Mouse (Mus musculus) liver, embryonic 11.5 days (tissue): ENCODE measurements around the gene Mogs. TPM values are rescaled to one million over a fixed set of nuclear protein-coding genes. Genes with fewer than 3 reads are reported as not detected.

ENCODE experiments used
- ATAC-seq: fragments of 200-750 bp; cut with Nextera tagmentation; replicated peaks from 2 replicates; pipeline ENCODE4 v1.8.0; 2017; ENCODE audit warnings: moderate number of reproducible peaks, mild to moderate bottlenecking, moderate TSS enrichment, moderate library complexity; ENCODE audit not compliant: low FRiP score
- DNase-seq: peaks from one replicate; pipeline ENCODE4 v3.0.0-alpha.2; 2017; ENCODE audit warnings: low spot score
- H3K27ac ChIP-seq: fragments of 300-500 bp; sonication (generic); 2 replicates; pipeline ENCODE4 v1.5.1; 2014; ENCODE audit warnings: mild to moderate bottlenecking, low read depth, low read length, control low read depth
- H3K27me3 ChIP-seq: fragments of 300-500 bp; sonication (generic); replicated peaks from 2 replicates; pipeline ENCODE4 v1.6.1; 2014; ENCODE audit warnings: low read length, mixed read lengths; ENCODE audit not compliant: control insufficient read depth, insufficient read depth
- H3K36me3 ChIP-seq: fragments of 300-500 bp; sonication (generic); 2 replicates; pipeline ENCODE4 v1.6.1; 2014; ENCODE audit warnings: mild to moderate bottlenecking, low read length, moderate library complexity, mixed read lengths; ENCODE audit not compliant: control insufficient read depth, insufficient read depth
- H3K4me1 ChIP-seq: fragments of 300-500 bp; sonication (generic); replicated peaks from 2 replicates; pipeline ENCODE4 v1.6.1; 2014; ENCODE audit warnings: low read length, mixed read lengths; ENCODE audit not compliant: control insufficient read depth, insufficient read depth
- H3K4me2 ChIP-seq: fragments of 300-500 bp; sonication (generic); 2 replicates; pipeline ENCODE4 v1.6.1; 2014; ENCODE audit warnings: mild to moderate bottlenecking, control low read depth, moderate library complexity
- H3K4me3 ChIP-seq: fragments of 300-500 bp; sonication (generic); 2 replicates; pipeline ENCODE4 v1.5.1; 2014; ENCODE audit warnings: low read depth, low read length, control low read depth
- H3K9ac ChIP-seq: fragments of 300-500 bp; sonication (generic); 2 replicates; pipeline ENCODE4 v1.6.1; 2014; ENCODE audit warnings: low read depth, low read length, control low read depth
- H3K9me3 ChIP-seq: fragments of 300-500 bp; sonication (generic); 2 replicates; pipeline ENCODE4 v1.6.1; 2016; ENCODE audit warnings: low read length, inconsistent platforms, mixed read lengths; ENCODE audit not compliant: control insufficient read depth
- WGBS: fragments of 180-500 bp; shearing (Covaris S2); extraction: QIAGEN DNeasy Blood & Tissue Kit; methylation state at CpG from one replicate; pipeline ENCODE4 v1.1.7; 2014; 5-methylcytosine and 5-hydroxymethylcytosine counted together
- polyA plus RNA-seq: library from polyadenylated mRNA; unstranded; fragments of >200 nt; fragmentation: Nextera tagmentation; extraction: Ambion mirVana; gene quantifications from 2 replicates; pipeline ENCODE4 v1.2.1, GENCODE M21; 2014

Mogs gene
- 88.9 and 89.6 TPM in 2 replicates for polyA plus RNA-seq

- Histone ChIP-seq H3K9me3 (no peaks in the 10 kb centered on the region), H3K4me2 (peak within 1 kb of the TSS; percentile 97), H3K27me3 (no peaks in the 10 kb centered on the region), H3K36me3 (peaks cover 19% of the 10 kb centered on the region; the same call in 1 of the 2 replicates), H3K27ac (peak within 1 kb of the TSS; percentile 90), H3K4me3 (peak within 1 kb of the TSS; percentile 85), H3K4me1 (peaks cover 45% of the 10 kb centered on the region), H3K9ac (peak within 1 kb of the TSS; percentile 96)
- under 1% methylated on average over 53 of the region's 58 CpGs for WGBS
- ATAC-seq = peak; percentile 86
- peak; percentile 96 for DNase-seq
Measured at GRCm38 (mm10) chr6:83115011-83115671, at the start of gene Mogs. TSS of gene Mogs (plus strand) at chr6:83115496.

- no peak overlapping the region for H3K4me2 ChIP-seq
- H3K4me3 ChIP-seq = no peak overlapping the region
- H3K9ac ChIP-seq = no peak overlapping the region
- H3K36me3 ChIP-seq = no peaks in the 10 kb centered on the region
- WGBS = 38% methylated on average over 8 of the region's 8 CpGs
- DNase-seq (no peak), ATAC-seq (no peak)
- no peak overlapping the region for H3K27ac ChIP-seq
- no peaks in the 10 kb centered on the region for H3K9me3 ChIP-seq
- peaks cover 15% of the 10 kb centered on the region for H3K4me1 ChIP-seq
- H3K27me3 ChIP-seq = peaks cover 100% of the 10 kb centered on the region
Measured at GRCm38 (mm10) chr6:83065995-83066394, 49.3 kb upstream of the Mogs start.

GRCm38 (mm10) chr6:83066441-83066840 is 48.9 kb upstream of the Mogs start:
- peaks cover 19% of the 10 kb centered on the region for H3K4me1 ChIP-seq
- no peak overlapping the region for H3K4me3 ChIP-seq
- no peak for DNase-seq
- ATAC-seq = no peak
- no peak overlapping the region for H3K27ac ChIP-seq
- no peak overlapping the region for H3K9ac ChIP-seq
- no peak overlapping the region for H3K4me2 ChIP-seq
- WGBS = 33% methylated on average over 6 of the region's 6 CpGs
- H3K9me3 ChIP-seq = no peaks in the 10 kb centered on the region
- peaks cover 100% of the 10 kb centered on the region for H3K27me3 ChIP-seq
- H3K36me3 ChIP-seq = no peaks in the 10 kb centered on the region

GRCm38 (mm10) chr6:83068221-83068620 is 47.1 kb upstream of the Mogs start:
- H3K27me3 ChIP-seq = peaks cover 100% of the 10 kb centered on the region
- no peaks in the 10 kb centered on the region for H3K36me3 ChIP-seq
- DNase-seq (no peak), ATAC-seq (no peak)
- WGBS = 8% methylated on average over 8 of the region's 8 CpGs
- H3K27ac ChIP-seq = no peak overlapping the region
- no peaks in the 10 kb centered on the region for H3K9me3 ChIP-seq
- no peak overlapping the region for H3K9ac ChIP-seq
- H3K4me3 ChIP-seq = peak overlapping the region; percentile 36; the same call in 1 of the 2 replicates
- peaks cover 19% of the 10 kb centered on the region for H3K4me1 ChIP-seq
- H3K4me2 ChIP-seq = peak overlapping the region; percentile 53

- no peaks in the 10 kb centered on the region for H3K36me3 ChIP-seq
- H3K4me2 ChIP-seq = peak overlapping the region; percentile 53
- peaks cover 19% of the 10 kb centered on the region for H3K4me1 ChIP-seq
- ATAC-seq (no peak), DNase-seq (no peak)
- no peaks in the 10 kb centered on the region for H3K9me3 ChIP-seq
- no peak overlapping the region for H3K27ac ChIP-seq
- H3K4me3 ChIP-seq = peak overlapping the region; percentile 36
- peaks cover 99% of the 10 kb centered on the region for H3K27me3 ChIP-seq
- WGBS = 1% methylated on average over 81 of the region's 81 CpGs
- no peak overlapping the region for H3K9ac ChIP-seq
Measured at GRCm38 (mm10) chr6:83068706-83069487, 46.4 kb upstream of the Mogs start.

GRCm38 (mm10) chr6:83069488-83070246 is 45.6 kb upstream of the Mogs start:
- H3K9me3 ChIP-seq = no peaks in the 10 kb centered on the region
- H3K27ac ChIP-seq = no peak overlapping the region
- ATAC-seq = no peak
- H3K27me3 ChIP-seq = peaks cover 99% of the 10 kb centered on the region
- no peak for DNase-seq
- H3K4me1 ChIP-seq = peaks cover 19% of the 10 kb centered on the region
- peak overlapping the region; percentile 37 for H3K4me2 ChIP-seq
- H3K36me3 ChIP-seq = no peaks in the 10 kb centered on the region
- 2% methylated on average over 69 of the region's 69 CpGs for WGBS
- H3K9ac ChIP-seq = no peak overlapping the region
- H3K4me3 ChIP-seq = peak overlapping the region; percentile 31

GRCm38 (mm10) chr6:83070247-83070310 is 45.2 kb upstream of the Mogs start, which contains the start of gene Tlx2:
TSS of gene Tlx2 (minus strand) at chr6:83070293.
- 1% methylated on average over 10 of the region's 10 CpGs for WGBS
- peaks cover 19% of the 10 kb centered on the region for H3K4me1 ChIP-seq
- H3K9ac ChIP-seq = no peak within 1 kb of the TSS
- no peaks in the 10 kb centered on the region for H3K9me3 ChIP-seq
- ATAC-seq (no peak), DNase-seq (no peak)
- peak within 1 kb of the TSS; percentile 53 for H3K4me2 ChIP-seq
- no peaks in the 10 kb centered on the region for H3K36me3 ChIP-seq
- peaks cover 97% of the 10 kb centered on the region for H3K27me3 ChIP-seq
- no peak within 1 kb of the TSS for H3K27ac ChIP-seq
- H3K4me3 ChIP-seq = peak within 1 kb of the TSS; percentile 36

- Histone ChIP-seq H3K36me3 (no peaks in the 10 kb centered on the region), H3K4me3 (peak overlapping the region; percentile 31), H3K4me2 (peak overlapping the region; percentile 39), H3K27ac (no peak overlapping the region), H3K27me3 (peaks cover 93% of the 10 kb centered on the region), H3K4me1 (peaks cover 19% of the 10 kb centered on the region), H3K9ac (no peak overlapping the region), H3K9me3 (no peaks in the 10 kb centered on the region)
- 1% methylated on average over 58 of the region's 58 CpGs for WGBS
- DNase-seq (peak; percentile 77), ATAC-seq (no peak)
Measured at GRCm38 (mm10) chr6:83070311-83071219, 44.7 kb upstream of the Mogs start.
